Mouse (Mus musculus) right cerebral cortex, adult 18-20 months (tissue): ENCODE results near the gene 4930524J08Rik.

ENCODE experiments used
- DNase-seq: peaks from one replicate; pipeline ENCODE4 v3.0.0; 2022; ENCODE audit warnings: mixed read lengths

The 4930524J08Rik gene

DNA sequence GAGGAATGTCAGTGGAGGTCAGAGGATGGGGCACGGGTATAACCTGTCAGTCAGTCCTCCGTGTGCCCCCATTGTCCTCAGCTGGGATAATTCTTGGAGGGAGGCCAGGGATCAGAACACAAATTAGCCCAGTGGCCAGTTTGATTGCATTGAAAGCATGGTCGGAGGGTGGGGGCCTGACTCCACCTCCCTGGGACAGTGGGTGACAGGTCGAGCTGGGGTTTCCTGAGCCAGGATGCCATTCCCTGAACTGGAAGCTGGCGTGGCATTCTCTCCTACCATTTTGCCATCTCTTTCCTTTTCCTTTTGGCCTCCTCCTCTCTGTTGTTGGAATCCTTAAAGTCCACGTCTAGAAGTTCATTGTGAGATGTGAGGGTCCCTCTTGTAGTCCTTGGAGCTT lies 27.0 kb downstream of the 4930524J08Rik start:
- no peak for DNase-seq

DNA sequence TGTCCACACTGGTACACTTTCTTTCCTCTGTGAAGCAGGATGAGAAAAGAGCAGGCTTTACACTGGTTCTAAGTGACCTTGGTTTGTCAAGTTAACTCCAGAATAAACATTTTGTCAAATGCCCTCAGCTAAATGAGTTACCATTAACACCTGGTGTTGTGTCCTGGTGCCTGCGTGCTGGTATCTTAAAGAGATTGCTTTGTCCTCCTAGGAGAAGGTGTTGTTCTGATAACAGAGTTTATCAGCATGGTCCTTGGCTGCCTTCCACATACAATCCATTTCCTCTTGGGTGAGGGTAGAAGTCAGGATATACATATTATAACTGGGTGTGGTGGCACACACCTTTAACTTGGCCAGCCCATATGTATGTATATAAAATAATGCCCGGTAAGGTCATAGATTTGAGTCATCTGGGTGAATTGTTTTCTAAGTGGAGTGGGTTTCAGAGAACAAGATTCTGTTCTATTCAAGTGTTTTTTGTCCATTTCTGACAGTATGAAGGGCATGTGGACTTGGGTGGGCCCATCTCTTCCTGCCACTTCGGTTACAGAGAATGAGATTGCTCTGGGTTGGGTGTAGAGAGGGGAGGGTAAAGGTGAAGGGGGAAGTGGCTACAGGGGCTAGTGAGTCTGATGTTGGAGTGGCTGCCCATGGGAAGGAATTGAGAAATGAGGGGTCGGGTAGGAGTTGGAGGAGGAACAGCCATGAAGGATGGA lies 27.6 kb downstream of the 4930524J08Rik start:
- DNase-seq = no peak

DNA sequence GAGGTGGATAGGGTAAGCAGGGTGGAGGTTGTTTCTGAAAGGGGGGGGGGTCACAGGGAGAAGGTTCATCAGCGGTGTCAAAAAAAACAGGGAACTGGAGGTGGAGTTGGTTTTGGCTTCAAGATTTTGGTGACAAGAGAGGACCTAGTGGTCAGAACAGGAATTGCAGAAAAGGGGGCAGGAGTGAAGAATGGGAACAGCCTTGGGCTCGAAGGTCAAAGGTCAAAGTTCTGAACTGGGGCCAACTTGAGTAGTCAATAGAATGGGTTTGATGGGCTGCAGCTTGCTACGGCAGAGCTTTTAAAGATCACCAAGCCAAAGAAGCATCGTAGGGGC lies 28.1 kb downstream of the 4930524J08Rik start:
- DNase-seq = no peak

DNA sequence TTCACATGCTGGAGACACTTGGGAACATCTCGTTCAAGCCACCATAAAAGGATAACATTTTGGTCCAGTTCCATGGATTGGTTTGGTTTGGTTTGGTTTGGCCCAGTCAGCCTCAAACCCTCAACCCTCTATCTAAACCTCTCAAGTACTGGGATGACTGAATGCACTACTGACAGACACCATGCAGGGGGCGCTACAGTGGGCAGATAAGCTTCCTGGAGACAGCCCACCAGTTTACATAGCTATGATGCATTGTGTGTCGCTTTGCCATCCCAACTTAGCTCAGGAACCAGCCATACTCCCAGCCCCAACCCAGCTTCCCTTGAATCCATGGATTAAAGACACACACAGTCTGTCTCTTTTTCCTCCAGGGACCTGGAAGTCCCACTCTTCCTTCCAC lies 29.6 kb downstream of the 4930524J08Rik start:
- no peak for DNase-seq

DNA sequence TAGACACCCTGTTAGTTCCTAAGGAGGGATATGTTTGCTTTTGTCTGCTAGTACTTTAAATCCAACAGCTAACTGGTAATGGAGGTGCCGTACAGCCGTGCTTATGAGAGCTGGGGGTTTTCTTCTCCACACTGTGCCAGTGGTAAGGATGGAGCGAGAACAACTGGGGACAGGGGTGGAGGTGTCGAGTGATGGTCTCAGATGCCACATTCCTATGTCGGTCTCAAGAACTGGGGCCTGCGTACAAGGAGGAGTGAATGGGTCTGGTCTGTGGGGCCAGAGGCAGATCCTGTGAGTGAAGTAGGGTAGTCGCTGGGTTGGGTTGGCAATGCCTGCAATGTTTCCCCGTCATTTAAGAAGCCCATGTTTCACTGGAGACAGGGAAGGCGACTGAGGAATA lies 33.7 kb downstream of the 4930524J08Rik start:
- no peak for DNase-seq

DNA sequence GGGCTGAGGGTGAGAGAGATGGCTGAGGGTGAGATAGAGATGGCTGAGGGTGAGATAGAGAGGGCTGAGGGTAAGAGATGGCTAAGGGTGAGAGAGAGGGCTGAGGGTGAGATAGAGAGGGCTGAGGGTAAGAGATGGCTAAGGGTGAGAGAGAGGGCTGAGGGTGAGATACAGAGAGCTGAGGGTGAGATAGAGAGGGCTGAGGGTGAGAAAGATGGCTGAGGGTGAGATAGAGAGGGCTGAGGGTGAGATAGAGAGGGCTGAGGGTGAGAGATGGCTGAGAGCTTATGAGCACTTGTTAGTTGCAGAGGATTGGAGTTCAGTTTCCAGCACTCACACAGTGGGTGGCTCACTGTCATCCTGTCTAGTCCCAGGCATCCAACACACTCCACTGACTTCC lies 41.2 kb downstream of the 4930524J08Rik start:
- no peak for DNase-seq

DNA sequence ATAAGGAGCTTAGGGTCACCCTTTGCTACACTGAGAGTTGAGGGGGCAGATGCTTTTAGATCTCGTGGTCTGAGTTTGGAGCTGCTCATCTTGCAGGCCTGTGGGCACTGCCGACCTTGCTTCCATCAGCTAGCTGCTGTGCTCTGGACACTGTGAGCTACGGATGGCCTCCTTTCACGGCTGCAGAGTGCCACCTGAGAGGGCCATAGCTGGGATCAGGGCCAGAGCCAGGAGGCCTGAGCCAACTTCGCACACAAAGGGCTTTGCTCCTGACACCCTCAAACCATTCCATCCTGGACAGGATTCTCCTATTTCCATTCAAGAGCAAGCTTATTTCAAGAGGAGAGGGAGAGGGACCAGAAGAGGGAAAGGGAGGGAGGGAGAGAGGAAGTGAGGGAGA lies 45.5 kb downstream of the 4930524J08Rik start:
- no peak for DNase-seq

DNA sequence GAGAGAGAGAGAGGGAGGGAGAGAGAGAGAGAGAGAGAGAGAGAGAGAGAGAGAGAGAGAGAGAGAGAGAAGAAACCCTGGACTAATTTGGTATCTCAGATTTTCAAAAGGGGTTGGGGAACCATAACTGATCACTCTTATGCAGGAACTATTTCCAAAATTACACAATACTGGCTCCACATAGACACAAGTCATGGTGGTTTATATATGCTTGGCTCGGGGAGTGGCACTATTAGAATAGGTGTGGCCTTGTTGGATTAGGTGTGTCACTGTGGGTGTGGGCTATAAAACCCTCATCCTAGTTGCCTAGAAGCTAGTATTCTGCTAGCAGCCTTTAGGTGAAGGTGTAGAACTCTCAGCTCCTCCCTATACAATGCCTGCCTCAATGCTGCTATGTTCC lies 46.0 kb downstream of the 4930524J08Rik start:
- no peak for DNase-seq
